Mouse (Mus musculus) left cerebral cortex, adult 18-20 months (tissue): ENCODE data around the gene Rtn4r. TPM values are rescaled to one million over a fixed set of nuclear protein-coding genes. Genes with fewer than 3 reads are reported as not detected.

Source experiments
- DNase-seq, 2 experiments: peaks; one replicate each; pipeline ENCODE4 v3.0.0; 2021 to 2022; ENCODE audit warnings: low spot score in 2 of 2, mixed read lengths in 1 of 2
- total RNA-seq, 2 experiments: library from RNA; stranded (reverse); gene quantifications; 2 replicates each; pipeline ENCODE4 v1.2.3; 2021

Gene Rtn4r
- total RNA-seq, 2 experiments from 2014 or later = 128 to 135 TPM

GRCm38 (mm10) chr16:18124040-18124439 is 3.4 kb upstream of the Rtn4r start:
- no peak for DNase-seq

GRCm38 (mm10) chr16:18124626-18125025 is 2.8 kb upstream of the Rtn4r start:
- DNase-seq = no peak

GRCm38 (mm10) chr16:18125131-18125530 is 2.3 kb upstream of the Rtn4r start:
- DNase-seq = no peak

- no peak for DNase-seq
Observed at GRCm38 (mm10) chr16:18126211-18126610, 1.2 kb upstream of the Rtn4r start.

GRCm38 (mm10) chr16:18127871-18128563 is 575 bp downstream of the Rtn4r start:
- DNase-seq = no peak

GRCm38 (mm10) chr16:18128564-18128935 is 1.1 kb downstream of the Rtn4r start:
- DNase-seq = no peak

GRCm38 (mm10) chr16:18129413-18129812 is 2.0 kb downstream of the Rtn4r start:
- no peak for DNase-seq

GRCm38 (mm10) chr16:18130288-18130687 is 2.8 kb downstream of the Rtn4r start:
- DNase-seq = no peak

DNA sequence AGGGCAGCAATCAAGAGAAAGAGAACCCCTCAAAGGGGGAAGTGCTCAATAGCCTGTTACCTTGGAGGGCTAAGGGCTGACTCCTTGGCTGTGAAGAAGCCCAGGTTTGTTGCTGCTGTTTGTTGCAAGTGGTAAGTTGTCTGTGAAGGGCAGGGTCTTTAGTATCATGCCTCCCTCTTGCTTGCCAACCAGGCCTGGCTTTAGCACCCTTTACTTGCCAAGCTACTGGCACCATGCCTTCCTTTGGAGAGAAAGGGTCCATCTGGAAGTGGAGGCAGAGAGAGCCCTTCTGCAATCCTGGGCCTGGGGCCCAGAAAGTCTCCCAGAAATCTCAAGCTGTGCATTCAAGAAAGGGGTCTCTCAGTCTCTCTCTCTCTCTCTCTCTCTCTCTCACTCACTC is 3.3 kb downstream of the Rtn4r start:
- no peak for DNase-seq

GRCm38 (mm10) chr16:18131245-18131939 is 4.0 kb downstream of the Rtn4r start:
- peak; percentile 56 to 71 for DNase-seq

DNA sequence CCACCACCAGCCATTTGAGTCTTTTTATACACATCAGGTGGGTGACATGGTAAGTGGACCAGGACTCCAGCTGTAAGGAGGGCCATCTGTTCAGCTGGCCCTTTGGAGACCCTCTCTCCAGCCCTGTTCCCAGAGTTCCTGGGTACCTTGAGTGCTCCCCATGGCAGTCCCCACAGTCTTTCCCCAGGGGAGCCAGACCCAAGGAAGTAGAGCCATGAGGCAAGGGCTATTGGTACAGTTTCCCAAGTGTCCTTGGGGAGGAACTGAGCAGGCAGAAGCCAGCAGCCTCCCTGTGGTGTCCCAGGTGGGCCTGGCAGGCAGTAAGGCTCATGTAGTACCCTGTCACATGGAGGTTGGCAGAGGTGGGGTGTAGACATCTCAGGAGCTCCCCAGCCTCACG is 4.6 kb downstream of the Rtn4r start:
- no peak for DNase-seq

DNA sequence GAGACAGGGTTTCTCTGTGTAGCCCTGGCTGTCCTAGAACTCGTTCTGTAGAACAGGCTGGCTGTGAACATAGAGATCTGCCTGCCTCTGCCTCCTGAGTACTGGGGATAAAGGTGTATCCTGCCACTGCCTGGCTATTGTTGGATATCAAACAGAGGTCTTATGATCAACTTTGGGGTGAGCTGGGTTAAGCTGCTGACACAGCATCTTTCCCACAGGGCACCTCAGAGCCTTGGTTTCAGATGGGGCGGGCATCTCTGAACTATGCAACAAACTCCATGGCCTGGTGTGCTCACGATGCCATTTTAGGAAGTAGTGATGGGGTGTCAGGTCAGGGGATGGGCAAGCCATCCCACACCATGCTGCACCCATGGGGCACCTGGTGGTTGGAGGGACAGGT is 5.1 kb downstream of the Rtn4r start:
- no peak for DNase-seq

DNA sequence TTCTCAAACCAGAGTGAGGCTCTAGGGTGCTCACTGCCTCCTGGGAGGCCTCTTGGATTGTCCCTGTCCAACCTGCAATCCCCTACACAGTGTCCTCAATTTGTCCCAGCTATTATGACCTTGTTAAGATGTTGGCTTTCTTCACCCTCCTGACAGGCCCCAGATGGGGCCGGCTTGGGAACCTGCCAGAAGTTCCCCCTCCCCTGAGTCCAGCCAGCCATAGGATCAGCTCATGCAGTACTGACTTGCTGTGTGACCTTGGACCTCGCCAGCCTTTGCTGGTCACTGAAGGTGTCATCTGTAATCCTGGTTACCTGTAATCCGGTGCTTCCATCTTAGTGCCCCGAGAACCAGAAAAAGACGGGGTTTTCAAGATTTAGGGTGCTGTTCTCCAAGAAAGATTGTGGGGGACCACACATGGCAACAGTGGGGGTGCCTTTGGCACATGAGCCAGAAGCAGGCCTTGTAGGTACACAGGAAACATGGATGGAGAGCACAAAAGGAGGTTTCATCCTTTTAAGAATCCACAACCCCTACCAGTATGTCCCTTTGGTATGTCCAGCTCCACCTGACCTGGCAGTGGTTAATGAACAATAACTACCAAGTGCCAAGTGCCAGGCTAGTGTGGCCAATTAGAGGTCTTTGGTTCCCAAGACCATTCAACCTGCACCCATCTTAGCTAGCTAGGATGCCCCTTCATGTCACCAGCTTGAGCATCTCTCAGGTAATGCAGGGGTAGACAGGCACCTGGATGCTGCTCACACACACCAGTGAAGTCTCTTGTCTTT is 5.9 kb downstream of the Rtn4r start:
- no peak for DNase-seq

DNA sequence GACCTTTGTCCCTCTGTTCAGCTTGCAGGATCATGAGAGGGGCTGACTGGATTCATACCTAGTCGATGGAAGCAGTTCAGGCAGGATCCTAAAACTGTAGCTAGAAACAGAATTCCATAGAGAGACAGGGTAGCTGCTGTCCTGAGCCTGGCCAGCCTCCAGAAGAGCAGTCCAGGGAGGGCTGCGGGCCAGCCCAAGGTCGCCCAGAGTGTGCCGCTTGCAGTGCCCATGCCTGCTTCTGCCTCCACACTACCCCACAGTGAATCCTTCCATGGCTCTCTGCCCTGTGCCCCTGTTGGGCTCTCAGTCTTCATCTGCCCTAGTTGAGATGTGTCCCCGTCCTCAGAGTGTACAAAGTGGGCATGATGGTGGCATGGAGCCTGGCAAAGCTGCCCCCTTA is 7.8 kb downstream of the Rtn4r start:
- DNase-seq = no peak

- DNase-seq = no peak
Observed at GRCm38 (mm10) chr16:18136015-18136414, 8.6 kb downstream of the Rtn4r start.

GRCm38 (mm10) chr16:18144201-18144600 is 16.8 kb downstream of the Rtn4r start:
- peak; percentile 80 to 83 for DNase-seq

DNA sequence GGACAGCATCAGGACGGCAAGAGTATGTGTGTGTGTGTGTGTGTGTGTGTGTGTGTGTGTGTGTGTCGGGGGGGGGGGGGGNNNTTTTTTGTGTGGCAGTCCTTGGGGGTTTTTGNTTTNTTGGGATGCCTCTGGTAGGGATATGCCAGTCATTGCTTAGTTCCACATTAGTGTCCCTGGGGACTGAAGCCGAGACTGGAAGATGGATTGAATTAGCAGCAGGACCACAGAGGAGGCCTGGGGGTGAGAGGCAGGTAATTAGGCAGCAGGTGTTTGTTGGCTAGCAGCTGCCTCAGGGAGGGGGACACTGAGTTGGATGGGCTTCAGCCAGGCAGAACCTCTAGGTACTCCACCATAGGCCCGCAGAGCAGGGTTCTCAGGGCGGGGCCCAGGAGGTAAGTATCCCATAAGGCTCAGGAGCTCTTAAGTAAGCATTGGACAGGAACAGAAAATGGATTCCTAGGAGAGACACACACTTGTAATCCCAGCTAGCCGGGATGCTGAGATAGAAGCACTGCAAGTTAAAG is 18.0 kb downstream of the Rtn4r start:
- DNase-seq = no peak

- no peak for DNase-seq
Observed at GRCm38 (mm10) chr16:18148208-18148876, 20.9 kb downstream of the Rtn4r start.

GRCm38 (mm10) chr16:18149205-18149604 is 21.8 kb downstream of the Rtn4r start:
- no peak for DNase-seq

- DNase-seq = peak; percentile 64 to 80
Observed at GRCm38 (mm10) chr16:18152189-18152588, 24.7 kb downstream of the Rtn4r start.

DNA sequence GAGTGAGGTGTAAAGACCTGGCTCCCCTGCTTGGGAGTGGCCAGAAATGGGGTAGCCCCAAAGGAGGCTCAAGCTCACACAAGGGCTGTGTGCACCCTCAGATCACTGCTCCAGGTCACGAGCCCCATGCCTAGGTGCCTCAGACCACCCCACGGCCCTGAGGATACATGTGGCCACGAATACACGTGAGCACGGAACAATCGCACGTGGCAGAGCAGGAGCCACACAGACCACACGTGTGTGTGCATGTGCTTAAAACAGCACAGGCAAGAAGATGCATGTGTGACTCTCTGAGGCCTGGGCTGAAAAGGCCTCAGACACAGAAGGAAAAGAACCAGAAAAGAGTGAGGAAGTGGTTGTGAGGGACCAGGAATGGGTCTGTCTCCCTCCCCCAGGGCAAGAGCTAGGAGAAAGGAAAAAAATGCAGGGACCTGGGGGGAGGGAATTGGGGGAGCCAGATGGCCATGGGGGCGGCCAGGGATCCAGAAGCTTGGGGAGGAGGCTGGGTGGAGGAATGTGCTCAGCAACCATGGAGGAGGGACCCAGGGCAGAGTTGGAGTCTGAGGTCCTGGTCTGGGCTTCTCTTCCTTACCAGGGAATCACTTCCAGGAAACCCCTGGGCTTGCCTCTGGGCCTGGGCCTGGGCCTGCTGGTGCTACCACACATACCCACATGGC is 25.5 kb downstream of the Rtn4r start:
- DNase-seq = peak; percentile 58 to 75
